Mouse (Mus musculus) stomach, postnatal 0 days (tissue): ENCODE measurements at regions not wholly inside any gene's neighbourhood (a gene's known extent, or its start where the extent isn't known, plus 50 kb on each side); places are given as distances from the start of the nearest gene placed in this dataset.

Experiments
- CTCF ChIP-seq: IDR thresholded peaks from 2 replicates; pipeline ENCODE4 v1.5.1; 2016; ENCODE audit warnings: antibody characterized with exemption, low read depth, mild to moderate bottlenecking, moderate library complexity
- EP300 ChIP-seq: optimal IDR thresholded peaks from 2 replicates; pipeline ENCODE3; 2016; ENCODE audit warnings: antibody characterized with exemption

GRCm38 (mm10) chr15:3764726-3765125, 181.4 kb upstream of the Ghr start:
- no peak for TF ChIP-seq EP300
- no peak for TF ChIP-seq CTCF
